Mouse (Mus musculus) ES-Bruce4 (cell line): ENCODE results near the gene Actl6b. TPM values are rescaled to one million over a fixed set of nuclear protein-coding genes. Genes with fewer than 3 reads are reported as not detected.
"Not testable (repeated sequence)": the region's sequence is repeated elsewhere in the genome, so short reads cannot be mapped to it uniquely, and the experiment has no call there.

ENCODE experiments used
- H3K27ac ChIP-seq: 2 replicates; pipeline ENCODE4 v1.5.1; 2012; ENCODE audit warnings: low read length, inconsistent platforms; ENCODE audit not compliant: insufficient read depth
- H3K27me3 ChIP-seq: 2 replicates; pipeline ENCODE4 v1.6.1; 2012; ENCODE audit warnings: mild to moderate bottlenecking, low read length, inconsistent platforms; ENCODE audit not compliant: control insufficient read depth, poor library complexity, insufficient read depth, severe bottlenecking
- H3K36me3 ChIP-seq: 2 replicates; pipeline ENCODE4 v1.6.1; 2012; ENCODE audit warnings: inconsistent platforms, mild to moderate bottlenecking, low read length, moderate library complexity; ENCODE audit not compliant: control insufficient read depth, poor library complexity, insufficient read depth, severe bottlenecking
- H3K4me1 ChIP-seq: one replicate; pipeline ENCODE4 v1.8.1; 2011; ENCODE audit warnings: low read length; ENCODE audit not compliant: control insufficient read depth, insufficient read depth
- H3K4me3 ChIP-seq: 2 replicates; pipeline ENCODE4 v1.5.1; 2011; ENCODE audit warnings: low read depth, mild to moderate bottlenecking, low read length
- H3K9ac ChIP-seq: 2 replicates; pipeline ENCODE4 v1.6.1; 2012; ENCODE audit warnings: low read depth, mild to moderate bottlenecking, inconsistent platforms; ENCODE audit not compliant: poor library complexity, severe bottlenecking
- H3K9me3 ChIP-seq: replicated peaks from 2 replicates; pipeline ENCODE4 v1.6.1; 2012; ENCODE audit warnings: mild to moderate bottlenecking, low read length, inconsistent platforms; ENCODE audit not compliant: control insufficient read depth, poor library complexity, insufficient read depth, severe bottlenecking
- CTCF ChIP-seq: IDR thresholded peaks from one replicate; pipeline ENCODE4 v1.8.1; 2011; ENCODE audit warnings: low read depth, low read length
- EP300 ChIP-seq: IDR thresholded peaks from 2 replicates; pipeline ENCODE4 v1.6.1; 2011; ENCODE audit warnings: low read depth, low read length; ENCODE audit not compliant: insufficient read depth
- POLR2A ChIP-seq: IDR thresholded peaks from one replicate; pipeline ENCODE4 v1.8.1; 2011; ENCODE audit warnings: low read length; ENCODE audit not compliant: insufficient read depth
- polyA plus RNA-seq: library from polyadenylated mRNA; stranded (reverse); fragments of >200 nt; gene quantifications from 2 replicates; pipeline ENCODE4 v1.2.4, GENCODE M21; 2011; ENCODE audit warnings: low read depth; ENCODE audit not compliant: missing spikeins, insufficient read depth, insufficient read length

Actl6b gene
- polyA plus RNA-seq, 1 experiment: not detected

DNA sequence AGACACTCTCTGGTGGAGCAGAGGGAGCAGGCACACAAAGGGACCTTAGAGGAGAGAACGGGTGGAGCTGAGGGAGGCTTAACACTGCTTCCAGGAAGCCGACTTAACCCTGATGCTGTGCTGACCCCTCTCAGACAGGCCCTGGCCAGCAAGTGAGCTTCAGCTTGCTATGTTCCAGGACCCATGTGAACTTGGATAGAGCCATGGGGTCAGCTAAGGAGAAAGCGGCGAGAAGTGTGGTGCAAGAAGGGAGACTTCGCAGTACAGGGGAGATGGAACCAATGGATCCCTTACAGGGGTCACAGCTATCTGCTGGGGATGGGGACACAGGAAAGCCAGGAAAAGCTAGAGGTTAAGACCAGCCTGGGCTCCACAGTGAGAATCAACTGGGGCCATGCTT is 59.8 kb downstream of the Actl6b start:
- no peaks in the 10 kb centered on the region for H3K27me3 ChIP-seq
- H3K4me3 ChIP-seq: no peak overlapping the region; the same call in 1 of the 2 replicates
- peaks cover 7% of the 10 kb centered on the region for H3K4me1 ChIP-seq
- no peaks in the 10 kb centered on the region for H3K9me3 ChIP-seq
- no peak for TF ChIP-seq POLR2A
- no peak for TF ChIP-seq EP300
- no peak for TF ChIP-seq CTCF
- H3K36me3 ChIP-seq: no peaks in the 10 kb centered on the region
- H3K9ac ChIP-seq: peak overlapping the region; percentile 60
- peak overlapping the region; percentile 86 for H3K27ac ChIP-seq

DNA sequence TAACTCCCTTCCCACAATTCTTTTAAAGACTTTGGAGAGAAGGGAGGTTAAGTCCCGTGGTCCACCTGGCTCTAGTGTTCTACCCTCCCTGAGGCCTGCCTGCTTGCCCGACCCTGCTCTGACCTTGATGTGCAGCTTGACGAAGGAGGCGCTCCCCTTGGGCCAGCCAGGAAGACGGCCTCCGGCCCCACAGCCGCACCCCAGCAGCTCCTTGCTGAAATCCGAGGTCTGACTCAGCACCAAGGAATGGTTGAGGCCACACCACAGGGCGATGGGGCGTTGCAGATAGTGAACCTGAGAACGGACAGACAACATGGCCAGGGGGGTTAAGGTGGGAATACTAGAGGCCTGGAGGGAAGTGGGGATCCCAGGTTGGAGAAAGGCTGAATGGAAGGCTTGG is 60.2 kb downstream of the Actl6b start, which contains the start of gene Pcolce:
Pcolce (minus strand) TSS at position 235 of the 400 bp plus-strand sequence.
- H3K4me3 ChIP-seq: peak within 1 kb of the TSS; percentile 7; the same call in 1 of the 2 replicates
- peak within 1 kb of the TSS; percentile 60 for H3K9ac ChIP-seq
- TF ChIP-seq POLR2A (no peak), EP300 (peak; percentile 86), CTCF (no peak)
- no peaks in the 10 kb centered on the region for H3K27me3 ChIP-seq
- no peaks in the 10 kb centered on the region for H3K36me3 ChIP-seq
- H3K27ac ChIP-seq: peak within 1 kb of the TSS; percentile 86
- no peaks in the 10 kb centered on the region for H3K9me3 ChIP-seq
- H3K4me1 ChIP-seq: peaks cover 7% of the 10 kb centered on the region

DNA sequence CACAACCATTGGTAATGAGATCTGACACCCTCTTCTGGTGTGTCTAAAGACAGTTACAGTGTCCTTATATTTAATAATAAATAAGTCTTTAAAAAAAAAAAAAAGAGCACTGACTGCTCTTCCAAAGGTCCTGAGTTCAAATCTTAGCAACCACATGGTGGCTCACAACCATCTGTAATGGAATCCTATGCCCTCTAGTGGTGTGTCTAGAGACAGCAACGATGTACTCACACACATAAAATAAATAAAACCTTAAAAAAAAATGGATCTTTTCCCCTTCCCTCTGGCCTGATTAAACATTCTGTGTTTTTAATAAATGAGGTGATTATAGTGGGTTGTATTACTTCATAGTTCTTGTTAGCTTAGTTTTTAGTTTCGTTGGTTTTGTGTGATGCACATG is 61.6 kb downstream of the Actl6b start:
- not testable (repeated sequence) for H3K36me3 ChIP-seq, H3K9ac ChIP-seq
- H3K27ac ChIP-seq: 0 out of 2 replicates have a peak overlapping the region, but pooled peaks have one; percentile 40

DNA sequence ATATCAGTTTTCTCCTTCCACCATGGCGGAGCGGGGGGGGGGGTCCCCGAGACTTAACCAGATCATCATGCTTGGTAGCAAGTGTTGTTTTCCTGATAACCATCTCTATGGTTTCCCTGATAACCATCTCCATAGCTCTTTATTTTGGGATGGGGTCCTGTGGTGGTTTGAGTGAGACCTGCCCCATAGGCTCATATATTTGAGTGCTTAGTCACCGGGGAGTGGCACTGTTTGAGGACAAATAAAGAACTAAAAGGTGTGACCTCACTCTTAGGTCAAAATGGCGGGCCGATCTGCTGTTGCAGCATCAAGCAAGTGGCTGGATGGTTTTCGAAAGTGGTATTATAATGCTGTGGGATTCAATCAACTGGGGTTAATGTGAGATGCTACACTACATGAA is 62.0 kb downstream of the Actl6b start:
- no peaks in the 10 kb centered on the region for H3K27me3 ChIP-seq
- H3K9me3 ChIP-seq: no peaks in the 10 kb centered on the region
- 0 out of 2 replicates have a peak overlapping the region, but pooled peaks have one; percentile 21 for H3K27ac ChIP-seq
- no peak overlapping the region for H3K9ac ChIP-seq
- no peak overlapping the region for H3K4me3 ChIP-seq
- H3K36me3 ChIP-seq: no peaks in the 10 kb centered on the region
- peaks cover 3% of the 10 kb centered on the region for H3K4me1 ChIP-seq
- TF ChIP-seq CTCF (no peak), POLR2A (no peak), EP300 (no peak)

More for the DNA sequence above, 61.6 kb downstream of the Actl6b start:
- not testable (repeated sequence) for H3K4me3 ChIP-seq, H3K4me1 ChIP-seq, H3K9me3 ChIP-seq, H3K27me3 ChIP-seq

Other genes starting within 250 kb of the Actl6b start
- gene Srrt, start 245.8 kb upstream of the Actl6b start, polyA plus RNA-seq: 121 and 139 TPM in 2 replicates
- gene Trip6, start 239.1 kb upstream of the Actl6b start, polyA plus RNA-seq: 22.2 and 23.2 TPM in 2 replicates
- 7.9 and 8.8 TPM in 2 replicates for gene Slc12a9, start 219.9 kb upstream of the Actl6b start, polyA plus RNA-seq
- gene Ephb4, start 203.4 kb upstream of the Actl6b start, polyA plus RNA-seq: 17.1 and 20.7 TPM in 2 replicates
- 0.04 TPM in 1 of 2 replicates, not detected in the other for gene Zan, start 76.5 kb upstream of the Actl6b start, polyA plus RNA-seq
- 14.4 and 15.0 TPM in 2 replicates for gene Pop7, start 51.0 kb upstream of the Actl6b start, polyA plus RNA-seq
- gene Gigyf1, start 35.0 kb upstream of the Actl6b start, polyA plus RNA-seq: 33.5 and 37.9 TPM in 2 replicates
- not detected in 2 replicates for gene Epo, start 20.3 kb upstream of the Actl6b start, polyA plus RNA-seq
- 208 and 237 TPM in 2 replicates for gene Gnb2, start 20.0 kb upstream of the Actl6b start, polyA plus RNA-seq
- gene Tfr2, start 16.3 kb downstream of the Actl6b start, polyA plus RNA-seq: 2.3 and 5.4 TPM in 2 replicates
- gene Mospd3, start 47.5 kb downstream of the Actl6b start, polyA plus RNA-seq: 20.3 and 22.4 TPM in 2 replicates
- gene Pcolce, start 60.3 kb downstream of the Actl6b start, polyA plus RNA-seq: 49.2 and 60.6 TPM in 2 replicates
- gene Fbxo24, start 75.5 kb downstream of the Actl6b start, polyA plus RNA-seq: 0.48 and 0.94 TPM in 2 replicates
- 25.1 and 28.6 TPM in 2 replicates for gene Lrch4, start 75.6 kb downstream of the Actl6b start, polyA plus RNA-seq
- 5.4 and 9.0 TPM in 2 replicates for gene Gm20605, start 75.7 kb downstream of the Actl6b start, polyA plus RNA-seq
- 5.0 and 7.9 TPM in 2 replicates for gene Sap25, start 87.8 kb downstream of the Actl6b start, polyA plus RNA-seq
- gene Irs3, start 92.2 kb downstream of the Actl6b start, polyA plus RNA-seq: 1.2 and 1.5 TPM in 2 replicates
- gene Agfg2, start 131.2 kb downstream of the Actl6b start, polyA plus RNA-seq: 14.8 and 16.0 TPM in 2 replicates
- gene Nyap1, start 188.1 kb downstream of the Actl6b start, polyA plus RNA-seq: 12.4 and 13.0 TPM in 2 replicates
- gene Tsc22d4, start 192.2 kb downstream of the Actl6b start, polyA plus RNA-seq: 47.7 and 53.3 TPM in 2 replicates
- 30.3 and 35.4 TPM in 2 replicates for gene Ppp1r35, start 225.3 kb downstream of the Actl6b start, polyA plus RNA-seq
- 21.6 and 24.8 TPM in 2 replicates for gene Mepce, start 234.1 kb downstream of the Actl6b start, polyA plus RNA-seq
- 15.0 and 15.5 TPM in 2 replicates for gene Zcwpw1, start 234.3 kb downstream of the Actl6b start, polyA plus RNA-seq